Mouse (Mus musculus) mouse trophoblast stem cell (cell line): ENCODE data around the gene Cep295nl.
"Not testable (repeated sequence)": the region's sequence is repeated elsewhere in the genome, so short reads cannot be mapped to it uniquely, and the experiment has no call there.

Source experiments
- in situ Hi-C, 2 experiments: fragments of 300-500 bp; cut with MseI, MboI; formaldehyde crosslinking; loops; 2 replicates in 1 of 2; 3 replicates in 1 of 2; pipeline ENCODE4 v1.15.1; 2025

The Cep295nl gene

DNA sequence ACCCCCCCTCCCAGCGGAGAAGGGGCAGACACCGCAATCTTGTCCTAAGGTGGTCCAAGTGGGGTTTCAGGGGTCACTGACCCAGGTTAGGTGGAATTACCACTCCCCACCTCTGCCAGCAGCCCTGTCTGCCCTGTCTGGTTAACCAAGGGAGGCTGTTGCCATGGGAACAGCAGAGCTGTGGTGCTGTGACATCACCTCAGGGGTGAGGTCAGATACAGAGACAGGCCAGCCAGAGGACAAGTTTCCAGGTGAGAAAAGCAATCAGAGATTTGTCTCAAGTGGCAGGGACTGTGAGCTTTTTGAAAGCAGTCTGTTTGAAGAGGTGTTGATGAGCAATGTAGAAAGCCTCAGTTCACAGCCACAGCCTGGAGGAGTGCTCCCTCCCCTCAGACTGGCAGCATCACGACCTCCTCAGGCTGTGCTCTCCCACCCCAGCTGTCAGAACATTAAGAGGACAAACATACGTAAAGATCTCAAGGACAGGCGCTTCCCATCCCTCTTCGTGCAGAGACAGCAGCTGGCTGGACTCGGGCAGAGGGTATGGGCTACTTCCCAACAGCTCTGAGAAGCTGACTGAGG, at the start of gene Cep295nl:
Gene Cep295nl, minus strand, starts transcription at position 101 of the 582 bp plus-strand sequence.
- in situ Hi-C loops, result no loop called here

GRCm38 (mm10) chr11:118387816-118388215, 45.5 kb upstream of the Cep295nl start:
- in situ Hi-C loops, result not testable (repeated sequence)

DNA sequence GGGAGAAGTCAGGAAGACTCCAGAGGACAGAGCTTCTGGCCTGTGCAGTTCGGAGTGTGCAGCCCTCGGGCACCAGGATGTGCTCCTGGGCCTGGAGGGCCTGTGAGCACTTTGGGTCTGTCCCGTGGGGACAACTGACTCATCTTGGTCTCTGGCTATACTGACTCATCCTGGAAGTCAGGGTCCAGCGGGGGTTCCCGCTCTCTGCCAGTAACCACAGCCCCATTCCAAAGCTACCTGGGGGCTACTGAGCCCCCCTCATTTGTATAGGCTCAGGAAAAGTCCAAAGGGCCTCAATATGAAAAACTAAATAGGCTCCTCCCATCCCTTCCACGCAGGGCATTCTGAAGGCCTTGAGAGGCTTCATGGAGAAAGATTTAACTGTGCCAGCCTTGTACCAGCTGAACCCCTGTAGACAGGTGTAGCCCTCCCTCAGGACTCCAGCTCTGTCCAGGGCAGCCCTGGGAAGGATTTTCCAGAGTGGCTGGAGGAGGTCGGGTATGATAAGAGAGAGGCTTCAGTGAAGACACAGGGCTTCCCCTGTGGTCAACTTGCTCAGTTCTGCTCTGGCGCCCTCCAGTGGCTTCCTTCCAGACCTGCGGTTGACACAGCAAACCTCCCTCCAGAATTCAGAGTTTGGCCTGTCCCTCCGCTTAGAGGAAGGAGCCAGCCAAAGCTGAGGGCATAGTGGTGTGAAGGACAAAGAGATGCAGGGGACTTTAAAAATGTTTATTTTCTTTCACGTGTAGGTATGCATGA, 37.1 kb upstream of the Cep295nl start:
- in situ Hi-C loops, result no loop called here

GRCm38 (mm10) chr11:118378656-118379055, 36.4 kb upstream of the Cep295nl start:
- in situ Hi-C loops, result no loop called here

GRCm38 (mm10) chr11:118376323-118376722, 34.0 kb upstream of the Cep295nl start:
- in situ Hi-C loops, result not testable (repeated sequence)

GRCm38 (mm10) chr11:118375881-118376280, 33.6 kb upstream of the Cep295nl start:
- in situ Hi-C loops, result no loop called here

DNA sequence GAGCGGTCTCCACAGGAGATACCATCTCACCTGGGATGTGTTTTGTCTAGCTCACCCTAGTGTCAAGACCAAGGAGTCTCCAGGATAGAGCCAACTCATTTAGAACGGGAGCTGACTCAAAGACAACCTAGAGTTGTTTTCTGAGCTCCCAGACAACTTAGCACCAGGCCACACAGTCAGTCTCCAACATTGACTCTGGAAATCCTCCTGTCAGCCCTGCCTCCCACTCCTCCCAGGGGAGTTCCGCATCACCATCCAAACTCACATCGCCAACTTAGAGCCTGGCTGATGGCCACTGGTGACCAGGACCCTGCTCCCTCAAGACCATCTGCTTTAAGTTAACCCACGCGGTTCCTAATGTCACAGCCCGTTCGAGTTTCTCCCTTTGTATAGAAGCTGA, 33.2 kb upstream of the Cep295nl start:
- in situ Hi-C loops, result no loop called here

DNA sequence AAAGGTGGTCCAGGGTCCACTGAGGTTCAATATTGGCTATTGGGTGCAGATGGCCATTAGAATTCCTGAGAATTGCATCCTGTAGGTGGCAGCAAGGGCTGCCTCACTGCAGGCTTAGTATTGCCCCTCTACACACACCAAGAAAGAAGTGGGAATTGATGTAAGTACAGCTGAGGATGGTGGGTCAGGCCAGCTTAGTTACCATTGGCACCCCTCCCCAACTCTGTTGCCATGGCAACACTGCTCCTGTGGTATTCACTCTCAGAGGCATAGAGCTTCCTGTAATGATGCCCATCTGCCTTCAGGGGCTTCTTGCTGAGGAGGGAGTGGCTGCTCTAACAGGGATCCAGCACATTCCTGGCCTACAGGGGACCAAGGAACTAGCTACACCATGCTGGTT, 32.7 kb upstream of the Cep295nl start:
- in situ Hi-C loops, result no loop called here

- in situ Hi-C loops, result no loop called here
Measured at GRCm38 (mm10) chr11:118374506-118374905, 32.2 kb upstream of the Cep295nl start.

GRCm38 (mm10) chr11:118372641-118373040, 30.3 kb upstream of the Cep295nl start:
- in situ Hi-C loops, result no loop called here

DNA sequence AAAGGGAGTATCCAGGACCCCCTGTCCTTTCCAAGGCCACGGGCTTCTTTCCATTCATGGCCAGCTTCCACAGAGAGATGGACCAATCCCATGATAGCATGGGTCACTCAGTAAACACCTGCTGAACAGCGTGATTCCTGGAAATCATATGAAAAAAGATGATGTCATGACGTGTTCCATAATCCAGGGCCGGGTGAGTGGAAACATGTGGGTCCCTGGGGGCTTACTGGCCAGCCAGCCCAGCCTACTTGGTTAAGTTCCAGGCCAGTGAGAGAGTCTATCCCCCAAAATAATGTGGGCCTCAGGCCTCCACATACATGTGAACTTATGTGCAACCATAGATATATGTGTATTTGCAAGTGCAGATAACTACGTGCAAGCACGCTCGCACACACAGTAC, 29.6 kb upstream of the Cep295nl start:
- in situ Hi-C loops, result no loop called here

DNA sequence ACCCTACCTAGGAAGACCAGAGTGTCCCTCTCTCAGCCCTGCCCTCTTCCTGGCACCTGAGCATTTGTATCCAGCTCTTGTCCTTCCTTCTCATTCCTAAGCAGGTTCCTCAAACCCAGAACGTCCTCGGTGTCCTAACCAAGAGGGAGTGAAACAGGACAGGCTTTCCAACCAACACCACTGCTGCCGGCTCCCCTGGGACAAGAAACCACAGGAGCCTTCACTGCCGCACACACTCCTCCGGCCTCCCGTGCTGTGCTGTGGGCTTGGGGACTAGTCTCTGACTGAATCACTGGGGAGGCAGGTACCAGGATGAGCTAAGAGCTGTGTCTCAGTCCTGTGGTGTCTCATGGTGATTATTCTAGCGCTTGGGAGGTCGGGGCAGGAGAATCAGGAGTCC, 27.4 kb upstream of the Cep295nl start:
- in situ Hi-C loops, result no loop called here

- in situ Hi-C loops, result no loop called here
Measured at GRCm38 (mm10) chr11:118369251-118369650, 27.0 kb upstream of the Cep295nl start.

DNA sequence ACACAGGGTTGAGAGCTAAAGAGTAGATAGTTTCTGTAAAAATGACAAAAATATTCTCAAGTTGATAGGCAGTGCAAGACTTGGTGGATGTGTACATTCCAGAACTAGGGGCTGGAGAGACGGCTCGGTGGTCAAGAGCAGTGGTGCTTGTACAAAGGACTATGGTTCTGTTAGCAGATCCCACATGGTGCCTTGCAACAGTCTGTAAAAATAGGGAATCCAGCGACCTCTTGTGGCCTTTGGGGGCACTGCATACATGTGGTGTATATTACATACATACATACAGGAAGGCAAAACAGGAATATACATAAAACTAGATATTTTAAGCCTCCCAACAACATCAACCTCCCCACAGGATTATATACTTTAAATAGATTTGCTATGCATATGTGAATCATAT, 26.0 kb upstream of the Cep295nl start:
- in situ Hi-C loops, result no loop called here

- in situ Hi-C loops, result no loop called here
Measured at GRCm38 (mm10) chr11:118366559-118366958, 24.3 kb upstream of the Cep295nl start.

DNA sequence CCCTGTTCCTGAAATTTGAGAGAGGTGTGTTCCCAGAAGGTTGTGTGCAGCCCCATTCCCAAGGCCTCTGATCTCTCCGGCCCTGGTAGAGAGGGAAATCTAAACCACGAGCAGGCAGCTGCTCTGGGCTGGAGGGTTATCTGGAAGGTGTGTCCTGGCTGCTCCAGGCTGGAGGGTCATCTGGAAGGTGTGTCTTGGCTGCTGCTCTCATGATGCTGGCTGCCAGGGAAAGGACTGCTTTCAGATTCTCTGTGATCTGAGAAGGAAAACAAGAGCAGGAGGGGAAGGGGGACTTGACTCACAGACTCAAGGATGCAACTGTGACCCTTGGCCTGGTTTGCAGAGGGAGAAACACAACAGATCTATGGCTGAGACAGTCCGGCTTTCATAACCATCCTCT, 23.8 kb upstream of the Cep295nl start:
- in situ Hi-C loops, result no loop called here

DNA sequence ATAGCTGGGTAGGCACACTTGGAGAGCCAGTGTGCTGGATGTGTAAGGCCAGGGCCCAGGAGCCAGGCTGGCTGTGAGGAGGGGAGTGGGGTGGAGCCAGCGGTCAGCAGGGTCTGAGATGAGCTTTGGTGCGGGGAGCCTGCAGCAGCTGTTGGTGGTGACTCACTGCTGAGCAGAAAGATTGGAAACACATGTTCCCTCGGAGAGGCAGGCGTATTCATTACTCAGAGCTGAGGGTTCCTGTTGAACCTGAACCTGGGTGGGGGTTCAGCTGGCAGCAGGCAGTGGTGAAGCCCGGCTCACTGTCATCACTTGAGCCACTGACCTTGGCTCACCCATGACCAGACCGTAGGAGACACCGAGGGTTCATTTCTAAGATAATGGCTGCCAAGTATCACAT, 22.9 kb upstream of the Cep295nl start:
- in situ Hi-C loops, result no loop called here

- in situ Hi-C loops, result loop anchor here (5.0 kb wide), 2 partner anchors 42 to 52 kb away; no protein-coding TSS in a partner anchor
Measured at GRCm38 (mm10) chr11:118364021-118364420, 21.7 kb upstream of the Cep295nl start.

DNA sequence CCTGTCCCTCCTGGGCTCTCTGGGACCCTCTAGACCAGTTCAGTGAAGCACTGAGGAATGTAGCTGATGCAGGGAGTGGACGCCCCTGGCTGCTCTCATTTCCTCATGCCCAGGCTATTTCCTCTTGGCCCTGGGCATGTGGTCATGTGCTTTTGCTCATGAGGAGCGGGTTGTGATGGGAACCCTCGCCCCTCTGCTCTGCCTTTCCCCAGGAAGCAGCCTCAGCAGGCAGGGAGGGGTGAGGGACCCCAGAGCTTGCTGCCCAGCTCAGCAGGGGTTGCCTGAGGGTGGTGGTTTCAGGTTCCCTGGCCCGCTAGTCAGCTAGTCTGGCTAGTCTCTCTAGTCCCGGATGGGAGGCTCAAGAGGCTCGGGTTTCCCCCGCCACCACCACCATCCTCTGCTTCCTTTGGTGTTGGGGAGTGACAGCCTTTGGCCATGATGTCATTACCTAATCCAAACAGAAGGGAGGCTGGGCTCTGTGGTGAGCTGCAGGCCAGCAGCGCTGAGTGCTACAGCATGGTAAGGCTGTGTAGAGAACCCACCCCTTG, 20.7 kb upstream of the Cep295nl start:
- in situ Hi-C loops, result loop anchor here (5.0 kb wide), 2 partner anchors 41 to 51 kb away; no protein-coding TSS in a partner anchor

- in situ Hi-C loops, result loop anchor here (5.0 kb wide), 2 partner anchors 40 to 50 kb away; no protein-coding TSS in a partner anchor
Measured at GRCm38 (mm10) chr11:118362501-118362900, 20.2 kb upstream of the Cep295nl start.

DNA sequence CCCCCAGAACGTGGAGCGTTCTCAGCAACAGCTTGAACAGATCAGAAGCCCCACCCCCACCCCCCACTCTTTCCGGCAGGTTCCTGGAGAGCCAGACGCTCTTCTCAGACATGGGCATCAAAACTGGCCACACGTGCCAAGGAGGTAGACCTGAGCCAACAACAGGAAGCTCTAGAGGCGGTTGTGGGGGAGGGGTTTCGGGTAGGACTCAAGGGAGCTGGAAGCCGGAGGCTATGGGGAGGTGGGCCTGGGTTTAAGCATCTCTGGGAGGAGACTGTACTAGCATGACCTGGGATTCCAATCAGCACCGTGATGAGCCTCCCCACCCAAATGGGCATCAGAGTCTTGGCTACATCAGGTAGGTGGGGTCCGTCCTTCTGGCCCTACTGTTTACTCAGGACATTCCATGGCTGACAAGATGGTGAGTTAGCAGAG, 18.6 kb upstream of the Cep295nl start:
- in situ Hi-C loops, result loop anchor here (5.0 kb wide), 2 partner anchors 39 to 49 kb away; no protein-coding TSS in a partner anchor

- in situ Hi-C loops, result loop anchor here (5.0 kb wide), 2 partner anchors 38 to 48 kb away; no protein-coding TSS in a partner anchor
Measured at GRCm38 (mm10) chr11:118360491-118360890, 18.2 kb upstream of the Cep295nl start.

GRCm38 (mm10) chr11:118355640-118356039, 13.3 kb upstream of the Cep295nl start, which contains the start of gene Timp2:
Gene Timp2 (minus strand): TSS chr11:118355740.
- in situ Hi-C loops, result no loop called here
